Mouse (Mus musculus): Measurements from ENCODE around the gene Tshr. TPM values are rescaled to one million over a fixed set of nuclear protein-coding genes. Genes with fewer than 3 reads are reported as not detected.
"Not testable (repeated sequence)": the region's sequence is repeated elsewhere in the genome, so short reads cannot be mapped to it uniquely, and the experiment has no call there.

The Tshr gene
- total RNA-seq, 2 experiments from 2014 or later = 1.3 to 1.9 TPM

DNA sequence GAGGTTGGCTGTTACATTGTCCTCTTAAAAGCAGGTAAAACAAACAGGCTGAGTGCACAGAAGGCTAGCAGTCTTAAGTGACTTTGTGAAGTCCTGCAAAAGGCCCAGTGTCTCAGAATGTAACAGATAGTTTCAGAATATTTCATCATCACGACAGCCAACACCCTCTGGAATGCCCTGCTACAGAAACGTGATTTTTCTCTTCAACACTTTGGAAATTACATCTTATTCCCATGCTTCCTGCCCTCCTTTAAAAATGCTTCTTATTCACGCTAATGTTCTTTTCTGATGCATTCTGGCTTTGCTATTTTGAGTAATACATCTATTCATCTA, 111.8 kb downstream of the Tshr start:
- no peak for DNase-seq

DNA sequence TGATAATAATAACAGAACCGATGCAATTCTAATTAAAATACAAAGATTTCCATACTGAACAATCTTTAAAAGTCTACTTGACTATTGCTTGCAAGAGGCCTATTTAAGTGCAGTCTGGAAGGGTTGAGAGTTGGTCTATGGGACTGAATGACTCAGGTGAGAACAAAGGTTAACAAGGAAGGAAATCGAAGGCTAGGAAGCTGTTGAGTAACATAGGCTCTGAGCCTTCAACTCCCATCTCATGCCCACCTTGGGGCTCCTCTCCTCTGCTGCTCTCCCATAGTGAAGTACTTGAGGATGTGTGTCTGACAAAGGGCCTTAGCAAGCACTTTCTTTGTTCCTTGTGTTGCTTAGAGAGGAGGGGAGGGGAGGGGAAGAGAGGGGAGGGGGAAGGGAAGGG, 116.1 kb downstream of the Tshr start:
- DNase-seq = no peak

DNA sequence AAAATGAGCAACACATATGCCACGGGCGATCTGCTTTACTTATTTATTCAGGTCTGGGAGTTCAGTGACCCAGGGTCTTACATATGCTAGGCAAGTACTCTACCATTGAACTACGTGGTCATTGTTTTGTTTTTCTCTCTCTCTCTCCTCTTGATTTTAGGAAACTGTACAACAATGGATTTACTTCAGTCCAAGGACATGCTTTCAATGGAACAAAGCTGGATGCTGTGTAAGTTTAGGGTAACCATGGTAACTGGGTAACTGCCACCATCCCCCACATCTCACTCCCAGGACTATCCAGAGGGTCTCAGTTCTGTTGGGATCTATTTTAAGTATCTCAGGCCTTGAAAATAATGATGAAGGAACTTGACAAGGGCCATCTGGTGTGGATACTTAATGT, 127.4 kb downstream of the Tshr start:
- no peak for DNase-seq

DNA sequence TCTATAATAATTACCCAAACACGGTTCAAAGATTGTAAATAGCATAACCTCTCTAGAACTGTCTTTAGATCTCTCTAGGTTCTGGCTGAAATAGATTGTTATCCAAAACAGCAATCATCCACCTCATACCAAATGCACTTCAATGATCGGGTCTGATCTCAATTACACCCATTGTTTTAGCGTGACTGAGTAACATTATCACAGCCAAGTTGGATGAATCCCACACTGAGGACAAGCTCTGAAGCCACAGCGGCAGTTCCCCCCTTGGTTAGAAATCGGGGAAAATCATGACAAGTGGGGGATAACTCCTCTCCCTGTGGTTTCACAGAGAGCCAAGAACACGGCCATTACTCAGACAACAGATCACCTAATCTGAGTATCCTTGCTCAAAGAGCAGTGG, 129.6 kb downstream of the Tshr start:
- DNase-seq = no peak

DNA sequence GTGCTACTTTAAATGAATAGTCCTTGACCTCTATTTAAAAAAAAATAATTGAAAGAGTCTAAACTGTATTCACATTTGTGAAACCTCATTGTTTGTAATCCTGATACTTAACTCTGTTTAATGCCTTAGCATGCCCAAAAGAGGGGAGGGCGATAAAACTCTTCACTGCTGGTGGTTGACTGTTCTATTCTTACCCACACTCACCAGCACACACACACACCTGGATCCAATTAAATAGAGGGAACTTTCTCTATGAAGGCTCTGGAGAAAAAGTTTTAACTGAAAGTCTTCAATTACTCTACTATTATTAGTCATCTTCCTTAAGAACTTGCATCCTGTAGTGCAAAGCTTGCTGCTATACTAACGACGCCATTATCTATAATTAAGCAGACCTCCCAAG, 133.4 kb downstream of the Tshr start:
- DNase-seq = no peak

DNA sequence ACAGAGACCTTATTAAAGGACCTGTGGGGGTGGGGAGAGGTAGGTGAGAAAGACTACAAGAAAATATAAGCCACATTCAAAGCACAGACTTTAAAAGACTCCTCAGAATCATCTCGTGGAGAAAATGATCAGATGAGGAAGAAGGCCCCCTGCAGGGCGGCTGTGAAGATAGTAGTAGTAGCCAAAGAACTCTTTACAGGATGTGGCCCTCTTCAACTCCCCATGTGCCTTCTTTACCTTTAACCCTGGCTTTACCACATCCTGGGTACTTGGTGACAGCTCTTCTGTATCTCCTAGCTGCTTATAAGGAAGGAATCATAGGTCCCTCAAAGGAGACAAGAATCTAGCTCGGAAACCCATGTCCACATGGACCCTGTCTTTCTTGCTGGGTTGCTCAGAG, 139.3 kb downstream of the Tshr start:
- no peak for DNase-seq

DNA sequence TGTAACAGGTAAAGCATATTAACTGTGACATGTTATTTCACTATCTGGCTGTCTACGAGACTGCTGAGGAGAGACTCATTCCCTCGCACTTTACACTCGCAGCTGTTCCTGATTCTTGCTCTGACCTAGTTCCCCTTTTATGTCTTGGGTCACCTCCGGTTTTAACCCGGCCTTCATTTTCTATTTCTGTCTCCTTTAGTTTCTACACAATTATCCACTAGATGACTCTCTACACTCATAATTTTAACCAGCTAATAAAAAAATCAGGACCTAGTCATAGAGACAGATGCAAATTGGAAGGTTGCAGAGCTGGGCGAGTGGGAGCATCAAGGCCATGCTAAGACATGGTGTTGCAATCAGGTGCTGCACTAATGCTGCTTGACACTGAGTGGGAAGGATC, 150.2 kb downstream of the Tshr start:
- DNase-seq = no peak

DNA sequence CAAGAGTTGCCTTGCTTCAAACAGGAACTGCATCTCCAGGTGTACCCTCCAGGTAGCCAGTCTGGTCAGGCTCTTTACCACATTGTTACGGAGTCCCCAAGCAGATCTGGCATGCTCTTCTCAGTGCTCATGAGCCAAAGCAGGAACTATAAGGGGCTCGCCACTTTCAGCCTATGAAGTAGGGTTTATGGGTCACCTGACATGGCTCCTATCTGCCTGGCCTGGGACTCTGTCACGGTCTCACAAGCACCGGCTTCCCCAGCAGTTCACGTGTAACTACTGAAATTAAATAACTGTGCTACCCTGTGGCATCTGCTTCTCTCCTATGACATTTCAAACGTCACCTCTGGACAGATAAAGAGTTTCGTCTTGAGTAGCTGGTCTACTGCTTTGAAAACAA, 155.8 kb downstream of the Tshr start:
- no peak for DNase-seq

DNA sequence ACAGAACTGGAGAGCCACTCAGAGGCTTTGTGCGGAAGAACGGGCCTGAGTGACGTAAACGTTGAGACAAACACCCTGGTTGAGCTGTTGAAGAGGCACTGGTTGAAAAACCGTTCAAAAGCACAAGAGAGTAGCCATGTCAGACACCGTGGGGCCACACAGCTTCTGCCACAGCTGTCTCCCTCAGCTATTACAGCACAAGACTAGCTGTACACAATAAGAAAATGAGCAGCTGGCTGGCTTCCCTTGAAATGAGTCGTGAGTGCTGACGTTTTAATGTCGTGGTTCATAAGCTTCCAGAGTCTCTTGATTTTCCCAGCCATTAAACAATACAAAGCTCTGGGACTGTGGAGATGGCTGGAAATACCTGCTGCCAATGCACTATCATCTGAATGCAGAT, 165.1 kb downstream of the Tshr start:
- no peak for DNase-seq

DNA sequence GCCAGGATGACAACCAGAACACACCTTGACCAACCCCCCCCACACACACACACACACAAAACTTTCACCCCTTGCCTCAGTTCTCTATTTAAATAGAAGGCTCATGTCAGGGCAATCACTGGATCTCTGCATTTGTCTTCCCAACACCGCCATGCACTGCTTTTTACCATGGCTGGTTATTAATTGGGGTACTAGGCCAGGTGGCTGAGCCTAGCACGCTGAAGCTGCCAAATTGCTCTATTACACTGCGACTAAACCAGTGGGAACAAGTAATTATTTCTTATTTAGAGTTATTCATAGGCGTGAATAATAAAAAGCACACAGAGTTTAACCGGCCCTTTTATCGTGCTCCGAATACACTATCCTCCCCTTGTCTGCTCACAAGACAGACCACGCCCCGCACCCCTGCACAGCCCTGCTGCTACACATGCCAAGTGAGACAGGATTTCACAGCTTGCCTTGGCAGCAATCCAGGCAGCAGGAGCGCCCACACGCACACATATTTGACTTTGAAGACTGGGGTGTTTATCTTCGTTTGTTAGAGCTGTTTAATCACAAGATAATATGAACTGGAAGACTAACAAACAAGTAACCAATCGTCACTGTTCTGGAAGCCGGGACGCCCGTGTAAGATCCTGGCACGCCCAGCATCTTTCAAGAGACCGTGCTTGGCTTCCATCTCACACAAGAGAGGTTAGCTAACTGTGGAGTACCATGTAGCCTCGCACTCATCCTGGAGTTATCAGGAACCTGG, 167.6 kb downstream of the Tshr start:
- DNase-seq = peak; percentile 42

DNA sequence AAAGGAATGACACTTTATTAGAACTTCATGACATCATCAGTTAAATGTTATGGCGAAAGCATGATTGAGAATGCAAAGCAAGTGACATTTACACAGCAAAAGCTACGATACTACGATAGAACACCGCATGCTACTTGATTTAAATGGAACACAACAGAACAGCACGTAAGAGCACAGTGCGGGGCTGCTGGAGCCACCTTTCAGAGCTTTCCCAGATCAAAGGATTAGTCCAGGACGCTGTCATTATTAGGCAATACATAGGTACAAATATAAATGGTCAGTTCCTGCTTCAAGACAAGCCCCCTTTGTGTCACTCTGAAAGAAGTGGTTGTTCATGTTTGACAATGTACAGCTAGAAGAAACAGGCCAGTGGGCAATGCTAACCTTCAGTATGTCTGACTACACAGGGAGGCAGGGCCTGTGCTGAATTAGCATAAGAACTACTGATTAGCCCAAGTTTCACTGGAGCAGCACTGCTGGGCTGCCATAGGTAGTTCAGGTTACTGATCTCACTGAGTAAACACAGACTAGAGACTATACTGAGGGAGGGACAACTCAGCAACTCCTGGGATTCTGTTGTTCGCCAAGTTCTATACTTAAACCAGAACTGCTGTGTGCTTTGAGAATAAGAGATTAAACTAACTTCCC, 173.1 kb downstream of the Tshr start:
- DNase-seq = not testable (repeated sequence)

DNA sequence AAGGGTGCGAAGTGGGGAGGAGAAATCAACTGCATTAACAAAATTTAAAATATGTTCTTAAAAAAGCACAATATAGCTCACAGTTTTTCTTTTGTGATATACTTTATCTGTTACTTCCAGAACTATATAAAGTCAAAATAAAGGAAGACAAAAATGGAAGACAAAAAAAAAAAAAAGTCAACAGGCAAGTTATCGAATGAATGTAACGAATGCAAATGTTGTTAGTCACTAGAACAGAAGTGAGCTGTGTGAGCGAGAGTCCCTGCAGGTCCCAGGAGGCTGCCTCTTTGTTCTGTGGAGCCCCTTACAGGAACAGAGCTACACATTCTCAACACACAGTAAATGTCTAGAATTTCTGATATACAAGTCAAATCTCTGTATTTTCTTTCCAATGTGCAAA, 173.8 kb downstream of the Tshr start:
- not testable (repeated sequence) for DNase-seq

DNA sequence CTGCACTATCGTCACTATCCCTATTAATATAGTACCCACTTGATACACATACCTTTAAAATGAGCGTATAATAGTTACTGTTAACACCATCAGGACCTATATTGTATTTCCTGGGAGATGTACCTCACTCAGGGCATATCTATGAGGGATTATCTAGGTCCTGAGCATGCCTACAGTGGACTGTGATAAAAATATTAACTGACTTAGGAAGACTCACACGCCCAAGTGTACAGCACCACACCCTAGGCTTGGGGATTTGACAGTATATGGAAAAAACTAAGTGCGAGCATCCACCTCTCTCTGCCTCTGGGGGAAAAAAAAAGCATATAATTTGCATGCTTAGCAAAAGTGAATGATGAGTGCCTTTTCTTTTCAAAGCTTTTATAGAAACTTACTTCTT, 182.8 kb downstream of the Tshr start:
- no peak for DNase-seq

DNA sequence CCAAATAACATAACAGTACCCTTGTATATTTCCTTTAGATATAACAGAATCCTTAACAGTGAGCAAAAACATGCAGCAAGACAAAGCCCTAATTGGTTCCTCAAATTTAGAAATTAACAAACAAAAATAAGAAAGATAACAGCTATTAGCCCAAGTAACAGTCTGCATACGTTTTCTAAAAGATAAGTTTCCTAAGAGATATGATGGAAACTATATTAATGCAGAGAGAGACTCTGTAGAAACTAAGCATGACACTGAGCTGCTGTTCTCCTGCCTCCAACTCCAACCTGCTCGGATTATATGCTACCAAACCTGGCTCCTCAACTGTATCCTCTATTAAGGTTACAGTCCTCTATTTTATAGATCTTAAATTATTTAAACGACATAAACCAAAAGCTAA, 184.9 kb downstream of the Tshr start:
- no peak for DNase-seq

DNA sequence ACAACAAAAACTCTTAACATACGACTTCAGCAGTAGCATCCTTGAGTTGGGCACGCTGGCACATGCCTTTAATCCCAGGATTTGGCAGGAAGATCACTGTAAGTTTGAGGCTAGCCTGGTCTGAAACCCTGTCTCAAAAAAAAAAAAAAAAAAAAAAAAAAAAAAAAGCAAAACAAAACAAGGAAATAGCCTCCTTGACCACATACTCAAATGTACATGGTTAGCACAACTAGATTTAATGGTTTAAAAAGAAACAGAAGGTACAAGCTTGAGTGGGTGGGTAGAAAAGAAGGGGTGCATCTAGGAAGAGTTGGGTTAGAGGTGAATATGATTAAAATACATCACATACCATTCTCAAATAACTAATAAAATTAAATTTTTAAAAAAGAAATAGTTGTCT, 187.3 kb downstream of the Tshr start:
- no peak for DNase-seq

DNA sequence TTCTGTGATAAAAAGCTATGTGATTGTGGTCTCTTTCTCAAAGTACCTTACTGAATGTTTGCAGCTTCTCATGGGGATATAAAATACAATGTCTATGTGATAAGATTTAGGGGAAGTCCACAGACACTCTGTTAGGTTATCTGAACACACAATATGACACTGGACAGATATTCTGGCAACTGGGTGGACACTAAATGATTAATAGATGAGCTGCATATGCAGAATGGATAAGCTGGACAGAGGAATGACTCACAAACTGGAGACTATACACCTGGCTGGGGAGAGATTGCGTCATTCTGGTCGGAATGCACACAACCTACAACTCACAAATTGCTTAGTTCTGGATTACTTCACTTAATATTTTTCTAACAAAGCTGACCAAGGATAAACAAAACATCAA, 195.3 kb downstream of the Tshr start:
- DNase-seq = no peak

DNA sequence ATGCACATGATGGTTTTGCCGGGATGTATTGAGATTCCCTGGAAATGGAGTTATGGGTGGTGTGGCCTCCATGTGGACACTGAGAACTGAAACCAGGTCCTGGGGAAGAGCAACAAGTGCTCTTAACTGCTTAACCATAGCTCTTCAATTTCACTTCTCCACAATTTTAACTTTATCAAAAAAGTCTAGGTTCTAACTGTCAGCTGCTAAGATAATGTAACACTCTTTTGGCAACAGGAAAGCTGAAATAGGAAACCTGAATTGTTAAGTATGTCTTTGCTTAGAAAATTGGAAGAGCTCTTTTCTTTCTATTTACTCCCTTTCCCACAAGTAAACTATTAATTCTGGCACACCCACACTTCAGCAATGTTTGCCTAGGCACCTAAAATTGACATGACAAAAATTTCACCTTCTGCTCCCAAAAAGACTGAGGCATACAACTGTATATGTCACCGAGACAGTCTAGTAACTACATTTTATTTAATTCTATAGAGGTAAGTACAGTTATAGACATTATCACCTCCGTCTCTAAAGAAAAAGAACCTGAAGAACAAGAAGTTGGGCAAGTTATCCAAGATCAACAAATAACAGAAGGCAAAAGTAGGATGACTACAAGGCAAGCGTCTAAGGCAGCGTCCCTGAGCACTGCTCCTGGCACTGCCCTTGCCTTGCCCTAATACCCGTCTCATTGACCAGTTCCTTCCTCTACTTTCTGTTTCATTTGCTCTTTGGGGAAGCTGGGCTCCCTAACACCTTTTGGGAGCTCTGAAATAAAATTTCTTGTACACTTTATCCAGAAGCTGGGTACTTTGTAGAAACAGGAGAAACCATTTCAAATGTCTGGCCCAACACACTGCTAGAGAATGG, 197.1 kb downstream of the Tshr start:
- no peak for DNase-seq

DNA sequence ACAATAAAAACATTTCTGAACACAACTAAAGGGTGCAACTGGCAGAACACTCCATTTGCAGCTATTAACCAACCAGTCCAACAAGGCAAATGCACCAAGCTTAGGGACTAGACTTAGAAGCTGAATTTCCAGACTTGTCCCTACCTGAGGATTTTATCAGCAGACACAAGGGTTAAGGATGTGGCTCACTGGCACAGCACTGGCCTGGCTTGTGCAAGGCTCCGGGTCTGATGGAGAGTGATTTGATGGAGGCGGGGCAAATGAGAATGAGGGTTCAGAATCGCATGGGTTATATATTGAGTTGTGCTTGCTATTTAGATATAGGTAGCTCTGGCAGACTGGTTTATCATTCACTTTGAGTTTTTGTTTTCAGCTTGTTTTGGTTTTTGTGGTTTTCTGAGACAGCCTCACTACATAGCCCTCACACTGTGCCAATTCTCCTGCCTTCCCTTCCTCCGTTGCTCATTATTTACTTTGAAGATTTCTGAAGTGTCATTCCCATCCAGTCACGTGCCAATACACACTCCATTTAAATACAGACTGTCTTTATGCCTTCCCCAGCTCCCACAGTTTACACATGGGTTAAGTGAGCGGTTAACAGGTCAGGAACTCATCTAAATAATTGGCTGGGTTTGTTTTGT, 198.1 kb downstream of the Tshr start:
- DNase-seq = no peak

DNA sequence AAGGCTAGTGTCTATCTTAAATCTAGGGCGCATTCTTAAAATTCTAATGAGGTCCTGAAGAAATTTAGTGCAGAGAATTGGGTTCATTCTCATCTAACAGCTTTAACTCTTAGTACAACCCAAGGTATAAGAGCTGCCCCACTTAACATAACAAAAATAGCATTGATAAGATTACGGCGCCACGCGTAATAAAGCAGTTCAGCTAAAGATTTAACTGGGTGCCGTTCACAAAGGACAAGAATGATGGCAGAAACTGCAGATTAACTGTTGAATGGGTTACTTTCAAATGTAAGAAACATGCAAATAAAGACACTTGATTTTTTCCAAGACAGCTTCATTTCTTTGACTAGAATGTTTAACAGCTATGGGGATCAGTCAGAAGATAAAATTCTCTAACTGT, 199.0 kb downstream of the Tshr start:
- no peak for DNase-seq

DNA sequence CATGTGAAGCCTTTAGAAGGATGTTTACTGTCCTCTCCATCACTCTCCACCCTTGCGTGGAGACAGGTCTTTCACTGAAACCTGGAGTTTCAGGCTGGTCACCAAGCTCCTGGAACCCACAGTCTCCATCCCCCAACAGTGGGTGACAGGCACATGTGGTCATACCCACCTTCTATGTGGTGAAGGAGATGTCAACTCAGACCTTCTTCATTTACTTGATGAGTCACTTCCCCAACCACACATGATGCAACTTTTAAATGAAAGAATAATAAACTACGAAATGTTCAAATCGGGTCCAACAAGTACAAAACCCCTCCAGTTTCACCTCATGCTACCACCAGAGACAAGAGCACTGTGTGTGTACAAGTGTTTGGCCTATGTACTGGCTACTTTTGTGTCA, 200.8 kb downstream of the Tshr start:
- DNase-seq = no peak

DNA sequence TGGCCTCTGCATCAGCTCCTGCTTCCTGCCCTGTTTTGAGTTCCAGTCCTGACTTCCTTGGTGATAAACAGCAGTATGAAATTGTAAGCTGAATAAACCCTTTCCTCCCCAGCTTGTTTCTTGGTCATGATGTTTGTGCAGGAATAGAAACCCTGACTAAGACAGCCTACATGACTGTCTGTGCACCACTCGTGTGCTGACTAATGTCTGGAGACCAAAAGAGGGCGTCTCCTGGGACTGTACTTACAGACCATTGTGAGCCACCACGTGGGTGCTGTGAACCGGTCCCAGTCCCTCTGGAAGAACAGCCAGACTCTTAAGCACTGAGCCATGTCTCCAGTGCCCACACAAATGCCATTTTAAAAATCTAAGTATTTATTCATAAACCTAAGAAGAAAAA, 201.5 kb downstream of the Tshr start:
- DNase-seq = not testable (repeated sequence)

DNA sequence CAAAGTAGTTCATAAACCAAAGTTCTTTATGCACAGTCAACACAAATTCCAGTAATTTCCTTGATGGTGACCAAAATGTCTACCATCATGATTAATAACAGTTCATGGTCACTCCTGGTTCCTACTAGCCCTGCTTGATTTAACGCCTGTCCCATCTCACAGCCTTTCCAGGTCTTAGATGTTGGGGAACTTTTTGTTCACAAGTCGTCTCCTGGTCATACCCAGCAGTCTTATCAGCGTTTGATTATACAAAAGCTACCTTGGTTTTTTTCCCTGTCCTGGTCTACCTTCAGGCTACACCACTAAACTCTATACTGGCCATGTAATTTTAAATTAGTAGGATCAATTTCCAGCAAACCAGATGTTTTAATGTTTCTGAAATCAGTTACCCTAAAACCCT, 202.7 kb downstream of the Tshr start:
- DNase-seq = no peak

DNA sequence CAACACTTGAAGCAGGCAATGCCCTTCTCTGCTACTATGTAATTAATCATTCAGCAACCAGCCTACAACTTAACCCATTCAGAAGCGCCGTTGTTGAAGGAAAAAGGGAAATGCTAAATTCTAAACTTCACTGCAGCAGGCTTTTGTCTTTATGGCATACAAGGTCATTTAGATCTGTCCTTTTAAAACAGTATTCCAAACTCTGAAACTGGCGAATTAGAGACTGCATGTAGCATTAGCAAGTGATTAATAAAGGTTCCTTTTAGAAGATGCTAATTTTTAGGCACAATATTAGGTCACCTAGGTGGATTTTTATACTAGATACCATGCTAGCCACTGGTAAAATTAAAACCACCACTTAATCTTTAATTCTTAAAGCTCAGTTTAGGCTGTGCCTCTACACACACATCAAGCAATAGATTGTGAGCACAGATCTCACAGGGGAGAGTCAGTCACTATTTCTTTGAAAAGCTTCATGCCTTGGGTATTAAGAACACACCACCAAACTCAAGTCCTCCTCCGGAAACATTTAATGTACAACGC, 203.2 kb downstream of the Tshr start:
- DNase-seq = no peak

Data from gastrocnemius, postnatal 10 days (tissue).